Mouse (Mus musculus) embryonic facial prominence, embryonic 14.5 days (tissue): ENCODE results near the gene Ttll1. TPM values are rescaled to one million over a fixed set of nuclear protein-coding genes. Genes with fewer than 3 reads are reported as not detected.
A peak's percentile ranks its signal among the peaks of the same experiment; 100 is the strongest.

Experiments
- ATAC-seq: fragments of 200-750 bp; cut with Nextera tagmentation; 2 replicates; pipeline ENCODE4 v1.8.0; 2017; ENCODE audit warnings: low read depth, moderate number of reproducible peaks, moderate TSS enrichment
- DNase-seq: peaks from one replicate; pipeline ENCODE4 v3.0.0-alpha.2; 2015; ENCODE audit warnings: low spot score
- H3K27ac ChIP-seq: fragments of 300-500 bp; sonication (generic); replicated peaks from 2 replicates; pipeline ENCODE4 v1.5.1; 2014; ENCODE audit warnings: low read depth, mild to moderate bottlenecking, low read length, moderate library complexity
- H3K27me3 ChIP-seq: fragments of 300-500 bp; sonication (generic); replicated peaks from 2 replicates; pipeline ENCODE4 v1.6.1; 2014; ENCODE audit warnings: low read length; ENCODE audit not compliant: control insufficient read depth, insufficient read depth
- H3K36me3 ChIP-seq: fragments of 300-500 bp; sonication (generic); 2 replicates; pipeline ENCODE4 v1.6.1; 2014; ENCODE audit warnings: low read length, mixed read lengths; ENCODE audit not compliant: control insufficient read depth, insufficient read depth
- H3K4me1 ChIP-seq: fragments of 300-500 bp; sonication (generic); 2 replicates; pipeline ENCODE4 v1.6.1; 2014; ENCODE audit warnings: antibody characterized with exemption, low read length; ENCODE audit not compliant: control insufficient read depth, insufficient read depth
- H3K4me2 ChIP-seq: fragments of 300-500 bp; sonication (generic); 2 replicates; pipeline ENCODE4 v1.6.1; 2014; ENCODE audit warnings: low read depth, mild to moderate bottlenecking, low read length, moderate library complexity, mixed read lengths
- H3K4me3 ChIP-seq: fragments of 300-500 bp; sonication (generic); 2 replicates; pipeline ENCODE4 v1.5.1; 2014; ENCODE audit warnings: low read depth, mild to moderate bottlenecking, low read length
- H3K9ac ChIP-seq: fragments of 300-500 bp; sonication (generic); 2 replicates; pipeline ENCODE4 v1.6.1; 2014; ENCODE audit warnings: low read depth, mild to moderate bottlenecking, low read length, moderate library complexity, mixed read lengths
- H3K9me3 ChIP-seq: fragments of 300-500 bp; sonication (generic); 2 replicates; pipeline ENCODE4 v1.6.1; 2016; ENCODE audit warnings: low read length; ENCODE audit not compliant: control insufficient read depth
- WGBS: fragments of 180-500 bp; shearing (Covaris S2); extraction: QIAGEN DNeasy Blood & Tissue Kit; methylation state at CpG from one replicate; pipeline ENCODE4 v1.1.7; 2014; 5-methylcytosine and 5-hydroxymethylcytosine counted together
- polyA plus RNA-seq: library from polyadenylated mRNA; unstranded; fragments of >200 nt; fragmentation: Nextera tagmentation; extraction: Ambion mirVana; gene quantifications from 2 replicates; pipeline ENCODE4 v1.2.1, GENCODE M21; 2014

The Ttll1 gene
- polyA plus RNA-seq, 1 experiment from 2014 or later, result 9.4 TPM

DNA sequence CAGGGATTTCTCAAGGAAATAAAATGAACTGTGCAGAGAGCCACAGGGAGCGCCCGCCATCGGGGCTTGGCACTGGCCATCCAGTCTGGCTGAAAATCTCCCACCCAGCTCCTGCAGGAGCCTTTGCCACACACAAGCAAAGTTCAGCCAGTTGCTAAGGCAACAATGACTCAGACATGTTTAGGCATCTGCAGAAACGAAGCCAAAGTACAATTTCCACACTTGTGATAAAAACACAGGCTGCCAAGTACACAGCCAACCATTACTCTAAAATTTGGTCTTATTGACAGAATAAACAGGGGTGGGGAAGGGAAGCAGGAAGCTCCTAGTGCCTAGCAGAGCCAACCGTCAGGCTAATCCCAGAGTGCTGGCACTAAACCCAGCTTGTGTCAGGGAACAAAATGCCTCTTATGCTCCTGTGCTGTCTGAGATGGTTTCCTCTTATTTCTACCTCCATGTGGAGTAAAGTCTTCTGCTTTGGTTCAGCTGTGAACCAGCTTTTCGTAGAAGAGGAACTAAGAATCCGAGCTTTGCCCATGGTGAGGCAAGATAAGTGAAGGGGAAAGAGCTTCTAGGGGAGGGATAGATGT lies 59.0 kb downstream of the Ttll1 start:
- peak overlapping the region; percentile 61; the same call in 1 of the 2 replicates for H3K27ac ChIP-seq

DNA sequence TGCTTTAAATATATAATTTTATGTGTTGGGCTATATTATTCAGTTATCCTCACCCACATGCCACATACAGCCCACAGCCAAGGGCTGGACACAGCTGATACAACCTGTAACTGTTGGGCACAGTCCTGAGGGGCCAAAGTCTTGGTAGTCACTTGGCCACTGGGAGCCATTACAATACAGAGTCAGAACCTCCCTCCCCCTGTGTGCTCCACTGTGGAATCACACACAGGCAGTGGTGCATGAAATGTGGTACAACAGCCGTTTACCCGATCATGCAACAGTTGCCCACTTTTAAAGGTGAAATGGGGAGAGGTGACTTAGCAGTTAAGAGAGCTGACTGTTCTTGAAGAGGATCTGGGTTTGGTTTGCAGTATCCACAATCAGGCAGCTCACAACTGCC lies 60.7 kb downstream of the Ttll1 start:
- H3K4me1 ChIP-seq, result peaks cover 32% of the 10 kb centered on the region
- H3K9me3 ChIP-seq, result no peaks in the 10 kb centered on the region
- ATAC-seq (no peak), DNase-seq (no peak)
- 97% methylated on average over 2 of the region's 2 CpGs for WGBS
- no peak overlapping the region for H3K4me2 ChIP-seq
- no peak overlapping the region for H3K9ac ChIP-seq
- H3K36me3 ChIP-seq, result no peaks in the 10 kb centered on the region
- no peak overlapping the region for H3K27ac ChIP-seq
- no peak overlapping the region for H3K4me3 ChIP-seq
- H3K27me3 ChIP-seq, result no peaks in the 10 kb centered on the region

More for the DNA sequence above, 59.0 kb downstream of the Ttll1 start:
- H3K4me2 ChIP-seq, result no peak overlapping the region
- peak; percentile 74 for DNase-seq
- H3K27me3 ChIP-seq, result no peaks in the 10 kb centered on the region
- no peaks in the 10 kb centered on the region for H3K36me3 ChIP-seq
- H3K4me1 ChIP-seq, result peaks cover 19% of the 10 kb centered on the region
- no peak overlapping the region for H3K4me3 ChIP-seq
- peak overlapping the region; percentile 46; the same call in 1 of the 2 replicates for H3K9ac ChIP-seq
- no peaks in the 10 kb centered on the region for H3K9me3 ChIP-seq
- 70% methylated on average over 7 of the region's 7 CpGs for WGBS
- peak; percentile 26; the same call in 1 of the 2 replicates for ATAC-seq

DNA sequence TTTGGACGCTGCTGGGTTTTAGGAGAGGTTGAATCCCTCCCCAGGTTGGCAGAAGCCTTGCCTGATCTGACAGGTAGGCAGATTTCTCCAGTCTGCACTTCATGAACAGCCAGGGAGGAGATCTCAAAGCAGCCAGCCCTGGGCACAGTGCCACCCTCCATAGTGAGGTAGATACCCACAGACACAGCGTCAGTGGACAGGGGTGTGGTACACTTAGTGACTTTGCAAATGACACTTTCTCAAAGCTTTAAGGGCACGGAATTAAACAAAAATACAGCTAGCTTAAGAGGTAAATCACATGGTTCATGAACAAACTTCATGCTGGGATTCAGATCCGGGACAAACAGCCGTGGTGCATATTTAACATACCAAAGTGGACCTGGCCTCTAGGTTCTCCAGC lies 62.0 kb downstream of the Ttll1 start:
- no peak overlapping the region for H3K4me3 ChIP-seq
- no peaks in the 10 kb centered on the region for H3K27me3 ChIP-seq
- no peaks in the 10 kb centered on the region for H3K9me3 ChIP-seq
- no peak overlapping the region for H3K27ac ChIP-seq
- no peak overlapping the region for H3K4me2 ChIP-seq
- H3K9ac ChIP-seq, result no peak overlapping the region
- DNase-seq (no peak), ATAC-seq (no peak)
- peaks cover 38% of the 10 kb centered on the region for H3K4me1 ChIP-seq
- 73% methylated on average over 5 of the region's 5 CpGs for WGBS
- H3K36me3 ChIP-seq, result no peaks in the 10 kb centered on the region

- Histone ChIP-seq H3K36me3 (no peaks in the 10 kb centered on the region), H3K9me3 (no peaks in the 10 kb centered on the region), H3K4me2 (no peak overlapping the region), H3K27ac (no peak overlapping the region), H3K4me3 (no peak overlapping the region), H3K9ac (no peak overlapping the region), H3K4me1 (peaks cover 38% of the 10 kb centered on the region), H3K27me3 (no peaks in the 10 kb centered on the region)
- DNase-seq (no peak), ATAC-seq (no peak)
- WGBS, result 51% methylated on average over 10 of the region's 10 CpGs
Measured at GRCm38 (mm10) chr15:83447791-83448544, 62.7 kb downstream of the Ttll1 start.

- WGBS, result 60% methylated on average over 2 of the region's 2 CpGs
- Histone ChIP-seq H3K4me3 (no peak overlapping the region), H3K36me3 (no peaks in the 10 kb centered on the region), H3K27ac (peak overlapping the region; percentile 48), H3K4me2 (no peak overlapping the region), H3K9me3 (no peaks in the 10 kb centered on the region), H3K4me1 (peaks cover 30% of the 10 kb centered on the region), H3K27me3 (no peaks in the 10 kb centered on the region), H3K9ac (no peak overlapping the region)
- no peak for DNase-seq
- ATAC-seq, result peak; percentile 23; the same call in 1 of the 2 replicates
Measured at GRCm38 (mm10) chr15:83445908-83446307, 64.8 kb downstream of the Ttll1 start.

DNA sequence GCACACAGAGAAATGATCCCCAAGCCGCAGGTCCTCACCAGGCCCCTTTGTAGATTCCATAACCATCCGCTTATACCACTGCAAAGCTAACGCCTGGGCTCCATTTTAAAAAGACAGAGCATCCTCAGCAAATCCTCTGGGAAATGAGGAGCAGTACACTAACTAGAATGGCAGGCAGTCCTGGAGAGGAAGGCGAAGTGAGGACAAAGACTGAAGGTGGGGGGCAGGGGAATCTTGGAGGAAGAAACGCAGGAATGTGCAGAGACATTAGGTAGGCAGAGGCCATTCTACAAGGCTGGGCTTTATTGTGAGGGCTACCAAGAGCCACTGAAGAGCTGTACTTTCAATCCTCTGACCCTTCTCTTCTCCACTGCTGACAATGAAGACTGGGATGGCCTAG lies 65.3 kb downstream of the Ttll1 start:
- H3K9me3 ChIP-seq, result no peaks in the 10 kb centered on the region
- no peak overlapping the region for H3K4me2 ChIP-seq
- DNase-seq, result no peak
- H3K36me3 ChIP-seq, result no peaks in the 10 kb centered on the region
- peak overlapping the region; percentile 48 for H3K27ac ChIP-seq
- WGBS, result 59% methylated on average over 5 of the region's 5 CpGs
- H3K27me3 ChIP-seq, result no peaks in the 10 kb centered on the region
- no peak for ATAC-seq
- no peak overlapping the region for H3K4me3 ChIP-seq
- H3K9ac ChIP-seq, result no peak overlapping the region
- H3K4me1 ChIP-seq, result peaks cover 33% of the 10 kb centered on the region

- H3K27me3 ChIP-seq, result no peaks in the 10 kb centered on the region
- no peak overlapping the region for H3K27ac ChIP-seq
- no peak overlapping the region for H3K4me2 ChIP-seq
- DNase-seq (no peak), ATAC-seq (peak; percentile 38; the same call in 1 of the 2 replicates)
- no peaks in the 10 kb centered on the region for H3K9me3 ChIP-seq
- no peak overlapping the region for H3K9ac ChIP-seq
- peaks cover 33% of the 10 kb centered on the region for H3K4me1 ChIP-seq
- H3K4me3 ChIP-seq, result no peak overlapping the region
- WGBS, result 64% methylated on average over 6 of the region's 6 CpGs
- H3K36me3 ChIP-seq, result no peaks in the 10 kb centered on the region
Measured at GRCm38 (mm10) chr15:83444425-83444824, 66.3 kb downstream of the Ttll1 start.

GRCm38 (mm10) chr15:83442495-83443037 lies 68.1 kb downstream of the Ttll1 start:
- 91% methylated on average over 4 of the region's 4 CpGs for WGBS
- DNase-seq (no peak), ATAC-seq (no peak)
- Histone ChIP-seq H3K9me3 (no peaks in the 10 kb centered on the region), H3K9ac (no peak overlapping the region), H3K27ac (no peak overlapping the region), H3K4me2 (no peak overlapping the region), H3K36me3 (no peaks in the 10 kb centered on the region), H3K4me3 (no peak overlapping the region), H3K4me1 (peaks cover 31% of the 10 kb centered on the region), H3K27me3 (no peaks in the 10 kb centered on the region)
